Mouse (Mus musculus): ENCODE data around the gene Rad51c. TPM values are rescaled to one million over a fixed set of nuclear protein-coding genes. Genes with fewer than 3 reads are reported as not detected.
"Not testable (repeated sequence)": the region's sequence is repeated elsewhere in the genome, so short reads cannot be mapped to it uniquely, and the experiment has no call there.

Rad51c gene
- 8.5 and 9.5 TPM in 2 replicates for polyA plus RNA-seq (2015; fragmentation: Nextera tagmentation; extraction: Ambion mirVana)

- peak within 1 kb of the TSS; percentile 70 for H3K9ac ChIP-seq
- peak within 1 kb of the TSS; percentile 92 for H3K27ac ChIP-seq
- no peaks in the 10 kb centered on the region; the same call in 1 of the 2 replicates for H3K36me3 ChIP-seq
- H3K9me3 ChIP-seq (replicated peaks): no peaks in the 10 kb centered on the region
- H3K4me1 ChIP-seq (replicated peaks): peaks cover 4% of the 10 kb centered on the region
- H3K4me3 ChIP-seq: peak within 1 kb of the TSS; percentile 65
- ATAC-seq (replicated peaks; ENCODE audit: insufficient number of reproducible peaks, insufficient read depth, low FRiP score, low read depth): no peak; the same call in 1 of the 2 replicates
- H3K4me2 ChIP-seq: peak within 1 kb of the TSS; percentile 68
- WGBS: 71% methylated on average over 27 of the region's 27 CpGs
- no peaks in the 10 kb centered on the region for H3K27me3 ChIP-seq
These were observed at the start of gene Rad51c, which contains the start of gene Tex14 for GRCm38 (mm10) chr11:87404876-87405275. Gene Rad51c (minus strand): TSS chr11:87404954. Gene Tex14 (plus strand): TSS chr11:87405065.

GRCm38 (mm10) chr11:87454035-87454690 is 49.4 kb upstream of the Rad51c start:
- H3K27me3 ChIP-seq: no peaks in the 10 kb centered on the region
- 80% methylated on average over 2 of the region's 2 CpGs for WGBS
- no peak for ATAC-seq (replicated peaks; ENCODE audit: insufficient number of reproducible peaks, insufficient read depth, low FRiP score, low read depth)
- no peak overlapping the region for H3K9ac ChIP-seq
- H3K4me2 ChIP-seq: no peak overlapping the region
- no peak overlapping the region for H3K4me3 ChIP-seq
- H3K4me1 ChIP-seq (replicated peaks): peaks cover 12% of the 10 kb centered on the region
- H3K27ac ChIP-seq: no peak overlapping the region
- no peaks in the 10 kb centered on the region for H3K36me3 ChIP-seq
- H3K9me3 ChIP-seq (replicated peaks): no peaks in the 10 kb centered on the region

DNA sequence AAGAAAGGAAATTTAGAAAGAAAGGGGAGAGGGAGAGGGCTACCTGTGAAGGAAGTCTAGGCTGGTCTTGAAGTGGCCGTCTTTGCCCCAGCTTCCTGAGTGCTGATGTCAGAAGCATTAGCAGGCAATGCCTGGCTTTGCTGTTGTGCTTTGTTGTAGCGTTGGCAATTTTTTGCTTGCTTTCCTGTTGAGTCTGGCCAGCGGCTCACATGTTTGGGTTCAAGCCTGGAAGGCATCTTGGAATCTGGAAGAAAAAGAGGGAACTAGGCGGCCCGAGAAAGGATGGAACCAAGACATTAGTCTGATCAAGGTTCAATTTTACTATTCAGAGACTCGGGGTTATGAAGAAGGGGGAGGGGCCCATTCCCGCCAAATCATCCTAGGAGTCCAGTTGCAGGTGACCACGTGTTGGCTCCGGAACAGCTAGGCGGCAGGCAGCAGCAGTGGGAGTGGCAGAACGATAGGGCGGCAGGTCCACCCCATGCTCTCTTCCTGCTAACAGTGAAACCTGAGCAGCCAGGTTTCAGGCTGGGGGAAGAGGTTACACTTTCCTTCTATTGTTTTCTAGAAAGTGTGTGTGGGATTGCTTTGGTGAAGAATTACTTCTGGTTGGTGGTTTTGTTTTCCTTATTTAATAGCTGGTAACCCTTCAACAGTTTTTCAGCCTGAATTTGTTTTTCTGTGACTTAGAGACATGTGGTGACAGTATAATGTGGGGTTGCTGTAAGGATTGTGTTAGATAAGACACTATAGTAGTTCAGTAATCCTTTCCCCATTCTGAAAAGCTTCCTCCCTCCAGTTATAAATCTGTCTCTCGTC is 48.7 kb upstream of the Rad51c start:
- WGBS: 20% methylated on average over 13 of the region's 13 CpGs
- no peak overlapping the region for H3K9ac ChIP-seq
- no peak for ATAC-seq (replicated peaks; ENCODE audit: insufficient number of reproducible peaks, insufficient read depth, low FRiP score, low read depth)

DNA sequence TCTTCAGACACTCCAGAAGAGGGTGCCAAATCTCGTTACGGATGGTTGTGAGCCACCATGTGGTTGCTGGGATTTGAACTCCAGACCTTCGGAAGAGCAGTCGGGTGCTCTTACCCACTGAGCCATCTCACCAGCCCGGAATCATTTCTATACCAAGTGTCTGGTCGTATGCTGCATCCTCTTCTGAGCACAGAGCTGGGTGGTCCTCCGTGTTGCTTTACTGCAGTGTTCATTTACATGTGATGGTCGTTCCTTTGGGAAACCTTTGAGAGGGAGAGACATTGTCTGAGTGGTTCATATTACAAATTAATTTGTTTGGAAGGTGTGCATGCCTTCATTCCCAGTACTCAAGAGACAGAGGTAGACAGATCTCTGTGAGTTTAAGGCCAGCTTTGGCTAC is 48.0 kb upstream of the Rad51c start:
- not testable (repeated sequence) for H3K9me3 ChIP-seq (replicated peaks); H3K36me3 ChIP-seq; H3K27me3 ChIP-seq; ATAC-seq (replicated peaks; ENCODE audit: insufficient number of reproducible peaks, insufficient read depth, low FRiP score, low read depth); H3K9ac ChIP-seq; H3K27ac ChIP-seq; H3K4me3 ChIP-seq
- Histone ChIP-seq H3K4me1 (replicated peaks) (peaks cover 16% of the 10 kb centered on the region), H3K4me2 (0 out of 2 replicates have a peak overlapping the region, but pooled peaks have one; percentile 29)
- 77% methylated on average over 8 of the region's 8 CpGs for WGBS

More for the DNA sequence above, 48.7 kb upstream of the Rad51c start:
- Histone ChIP-seq H3K9me3 (replicated peaks) (no peaks in the 10 kb centered on the region), H3K4me3 (no peak overlapping the region), H3K27ac (no peak overlapping the region), H3K4me1 (replicated peaks) (peaks cover 15% of the 10 kb centered on the region), H3K36me3 (no peaks in the 10 kb centered on the region), H3K4me2 (peak overlapping the region; percentile 29; the same call in 1 of the 2 replicates), H3K27me3 (no peaks in the 10 kb centered on the region)

GRCm38 (mm10) chr11:87449847-87450246 is 45.1 kb upstream of the Rad51c start:
- ATAC-seq (replicated peaks; ENCODE audit: insufficient number of reproducible peaks, insufficient read depth, low FRiP score, low read depth); H3K4me3 ChIP-seq; H3K9ac ChIP-seq; H3K27ac ChIP-seq; H3K27me3 ChIP-seq; H3K36me3 ChIP-seq; H3K4me2 ChIP-seq; H3K9me3 ChIP-seq (replicated peaks): not testable (repeated sequence)
- H3K4me1 ChIP-seq (replicated peaks): peaks cover 20% of the 10 kb centered on the region
- WGBS: 52% methylated on average over 5 of the region's 5 CpGs

GRCm38 (mm10) chr11:87449200-87449547 is 44.4 kb upstream of the Rad51c start:
- Histone ChIP-seq H3K4me3 (no peak overlapping the region), H3K36me3 (no peaks in the 10 kb centered on the region), H3K4me1 (replicated peaks) (peaks cover 24% of the 10 kb centered on the region), H3K4me2 (peak overlapping the region; percentile 30; the same call in 1 of the 2 replicates), H3K27ac (peak overlapping the region; percentile 82), H3K27me3 (no peaks in the 10 kb centered on the region), H3K9ac (peak overlapping the region; percentile 25; the same call in 1 of the 2 replicates), H3K9me3 (replicated peaks) (no peaks in the 10 kb centered on the region)
- WGBS: 14% methylated on average over 3 of the region's 3 CpGs
- no peak for ATAC-seq (replicated peaks; ENCODE audit: insufficient number of reproducible peaks, insufficient read depth, low FRiP score, low read depth)

GRCm38 (mm10) chr11:87448476-87449199 is 43.9 kb upstream of the Rad51c start:
- H3K9me3 ChIP-seq (replicated peaks); H3K36me3 ChIP-seq; H3K27me3 ChIP-seq; H3K4me3 ChIP-seq: not testable (repeated sequence)
- Histone ChIP-seq H3K4me2 (peak overlapping the region; percentile 30; the same call in 1 of the 2 replicates), H3K27ac (peak overlapping the region; percentile 82), H3K9ac (peak overlapping the region; percentile 25; the same call in 1 of the 2 replicates), H3K4me1 (replicated peaks) (peaks cover 23% of the 10 kb centered on the region)
- 0% methylated on average over 6 of the region's 32 CpGs for WGBS
- ATAC-seq (replicated peaks; ENCODE audit: insufficient number of reproducible peaks, insufficient read depth, low FRiP score, low read depth): peak; percentile 91

- Histone ChIP-seq H3K9ac (peak overlapping the region; percentile 57), H3K27ac (peak overlapping the region; percentile 64), H3K4me2 (peak overlapping the region; percentile 70), H3K4me3 (peak overlapping the region; percentile 49), H3K4me1 (replicated peaks) (peaks cover 21% of the 10 kb centered on the region)
- not testable (repeated sequence) for H3K9me3 ChIP-seq (replicated peaks); H3K27me3 ChIP-seq; H3K36me3 ChIP-seq
- under 1% methylated on average over 33 of the region's 34 CpGs for WGBS
- peak; percentile 97 for ATAC-seq (replicated peaks; ENCODE audit: insufficient number of reproducible peaks, insufficient read depth, low FRiP score, low read depth)
These were observed 43.3 kb upstream of the Rad51c start for GRCm38 (mm10) chr11:87448081-87448475.

DNA sequence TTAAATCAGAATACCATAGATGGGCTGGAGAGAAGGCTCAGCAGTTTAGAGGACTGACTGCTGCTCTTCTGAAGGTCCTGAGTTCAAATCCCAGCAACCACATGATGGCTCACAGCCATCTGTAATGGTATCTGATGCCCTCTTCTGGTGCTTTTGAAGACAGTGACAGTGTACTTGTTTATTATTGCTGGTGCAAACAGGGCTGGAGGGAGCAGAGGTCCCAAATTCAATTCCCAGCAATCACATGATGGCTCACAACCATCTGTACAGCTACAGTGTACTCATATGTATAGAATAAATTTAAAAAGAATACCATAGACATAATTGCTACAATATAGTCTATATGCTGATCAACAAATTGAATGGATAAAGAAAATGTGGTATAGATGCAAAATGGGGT is 42.7 kb upstream of the Rad51c start:
- Histone ChIP-seq H3K9ac (no peak overlapping the region), H3K4me3 (no peak overlapping the region), H3K36me3 (no peaks in the 10 kb centered on the region), H3K4me2 (no peak overlapping the region), H3K27ac (no peak overlapping the region), H3K9me3 (replicated peaks) (no peaks in the 10 kb centered on the region), H3K4me1 (replicated peaks) (peaks cover 17% of the 10 kb centered on the region), H3K27me3 (no peaks in the 10 kb centered on the region)
- no peak for ATAC-seq (replicated peaks; ENCODE audit: insufficient number of reproducible peaks, insufficient read depth, low FRiP score, low read depth)

GRCm38 (mm10) chr11:87446159-87446558 is 41.4 kb upstream of the Rad51c start:
- no peak overlapping the region for H3K4me2 ChIP-seq
- H3K9ac ChIP-seq: no peak overlapping the region
- H3K27ac ChIP-seq: no peak overlapping the region
- H3K27me3 ChIP-seq: no peaks in the 10 kb centered on the region
- peaks cover 17% of the 10 kb centered on the region for H3K4me1 ChIP-seq (replicated peaks)
- 89% methylated on average over 3 of the region's 3 CpGs for WGBS
- no peak for ATAC-seq (replicated peaks; ENCODE audit: insufficient number of reproducible peaks, insufficient read depth, low FRiP score, low read depth)
- no peaks in the 10 kb centered on the region for H3K9me3 ChIP-seq (replicated peaks)
- no peak overlapping the region for H3K4me3 ChIP-seq
- H3K36me3 ChIP-seq: no peaks in the 10 kb centered on the region

DNA sequence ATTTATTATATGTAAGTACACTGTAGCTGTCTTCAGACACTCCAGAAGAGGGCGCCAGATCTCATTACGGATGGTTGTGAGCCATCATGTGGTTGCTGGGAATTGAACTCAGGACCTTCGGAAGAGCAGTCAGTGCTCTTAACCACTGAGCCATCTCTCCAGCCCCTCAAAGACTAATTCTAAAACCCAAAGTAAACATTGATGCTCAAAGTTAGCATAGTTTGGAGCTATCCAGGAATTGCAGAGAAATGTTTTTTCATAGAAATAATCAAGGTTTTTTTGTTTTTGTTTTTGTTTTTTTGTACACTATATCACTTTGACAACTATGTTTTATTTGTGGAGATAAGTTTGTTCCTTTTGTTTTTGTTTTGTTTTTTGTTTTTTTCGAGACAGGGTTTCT is 40.8 kb upstream of the Rad51c start:
- not testable (repeated sequence) for H3K9ac ChIP-seq; H3K4me2 ChIP-seq; H3K9me3 ChIP-seq (replicated peaks); H3K27me3 ChIP-seq; H3K27ac ChIP-seq; ATAC-seq (replicated peaks; ENCODE audit: insufficient number of reproducible peaks, insufficient read depth, low FRiP score, low read depth); H3K36me3 ChIP-seq; H3K4me3 ChIP-seq
- peaks cover 17% of the 10 kb centered on the region for H3K4me1 ChIP-seq (replicated peaks)
- 51% methylated on average over 4 of the region's 4 CpGs for WGBS

Data from heart, embryonic 15.5 days (tissue).